Mouse (Mus musculus) spleen, embryonic (tissue): ENCODE data around the gene Utp6.

Source experiments
- CTCF ChIA-PET: fragments of 350-600 bp; sonication (Branson Sonifier 250); formaldehyde crosslinking; loops from one replicate; lab custom pipeline; 2022; lab: Charles Lee

The Utp6 gene

GRCm38 (mm10) chr11:79886395-79886794, 75.8 kb downstream of the Utp6 start:
- CTCF ChIA-PET, result no interaction called here

GRCm38 (mm10) chr11:79885713-79886393, 76.3 kb downstream of the Utp6 start:
- CTCF ChIA-PET, result no interaction called here

- CTCF ChIA-PET, result no interaction called here
These were observed 77.4 kb downstream of the Utp6 start for GRCm38 (mm10) chr11:79884784-79885183.
